Mouse (Mus musculus) C2C12 (cell line): ENCODE data around the gene Nudt3. TPM values are rescaled to one million over a fixed set of nuclear protein-coding genes. Genes with fewer than 3 reads are reported as not detected.
A peak's percentile ranks its signal among the peaks of the same experiment; 100 is the strongest.

Experiments used
- H3K27me3 ChIP-seq: one replicate; pipeline ENCODE4 v1.6.1; 2011; ENCODE audit not compliant: control insufficient read depth, insufficient read depth, insufficient read length
- H3K36me3 ChIP-seq: one replicate; pipeline ENCODE4 v1.6.1; 2011; ENCODE audit not compliant: control insufficient read depth, insufficient read depth
- H3K4me3 ChIP-seq: one replicate; pipeline ENCODE4 v1.5.1; 2011; ENCODE audit warnings: mild to moderate bottlenecking, control low read depth; ENCODE audit not compliant: poor library complexity, insufficient read depth, severe bottlenecking
- H3K79me2 ChIP-seq: one replicate; pipeline ENCODE4 v1.6.1; 2011; ENCODE audit not compliant: control insufficient read depth, insufficient read depth
- H3K79me3 ChIP-seq: one replicate; pipeline ENCODE4 v1.6.1; 2011; ENCODE audit warnings: low read depth, control low read depth
- H3ac ChIP-seq: one replicate; pipeline ENCODE3; 2011; ENCODE audit warnings: low read depth; ENCODE audit not compliant: control insufficient read depth, insufficient read length
- CEBPB ChIP-seq: IDR thresholded peaks from one replicate; pipeline ENCODE4 v1.6.1; 2011; ENCODE audit warnings: low read depth, mild to moderate bottlenecking, control low read depth, moderate library complexity
- CTCF ChIP-seq: IDR thresholded peaks from one replicate; pipeline ENCODE4 v1.5.1; 2011; ENCODE audit not compliant: control insufficient read depth, insufficient read depth, insufficient read length
- FOSL1 ChIP-seq: IDR thresholded peaks from one replicate; pipeline ENCODE4 v1.8.0; 2011; ENCODE audit warnings: mild to moderate bottlenecking, low read length; ENCODE audit not compliant: poor library complexity, insufficient read depth, severe bottlenecking
- MAX ChIP-seq: IDR thresholded peaks from one replicate; pipeline ENCODE4 v1.6.1; 2011; ENCODE audit warnings: mild to moderate bottlenecking, control low read depth
- MYOD1 ChIP-seq: IDR thresholded peaks from one replicate; pipeline ENCODE4 v1.6.1; 2011; ENCODE audit warnings: low read depth; ENCODE audit not compliant: control insufficient read depth, insufficient read length
- MYOG ChIP-seq: IDR thresholded peaks from one replicate; pipeline ENCODE4 v1.6.1; 2011; ENCODE audit not compliant: control insufficient read depth, insufficient read length; ENCODE audit errors: extremely low read depth
- USF1 ChIP-seq: IDR thresholded peaks from one replicate; pipeline ENCODE4 v1.6.1; 2011; ENCODE audit warnings: low read depth, mild to moderate bottlenecking, control low read depth, moderate library complexity
- polyA plus RNA-seq: library from polyadenylated mRNA; unstranded; fragments of >200 nt; fragmentation: generic; extraction: Trizol; gene quantifications from one replicate; pipeline ENCODE4 v1.2.1, GENCODE M21; 2012; ENCODE audit warnings: missing spikeins

The Nudt3 gene
- polyA plus RNA-seq, 1 experiment = 123 TPM

GRCm38 (mm10) chr17:27549234-27549633, 74.1 kb downstream of the Nudt3 start:
- Histone ChIP-seq H3K4me3 (no peak overlapping the region), H3K27me3 (no peaks in the 10 kb centered on the region), H3ac (no peak overlapping the region), H3K79me2 (peaks cover 7% of the 10 kb centered on the region), H3K36me3 (no peaks in the 10 kb centered on the region), H3K79me3 (no peaks in the 10 kb centered on the region)
- TF ChIP-seq MYOD1 = no peak
- TF ChIP-seq MYOG = no peak
- TF ChIP-seq CEBPB = no peak
- no peak for TF ChIP-seq FOSL1
- TF ChIP-seq USF1 = no peak

DNA sequence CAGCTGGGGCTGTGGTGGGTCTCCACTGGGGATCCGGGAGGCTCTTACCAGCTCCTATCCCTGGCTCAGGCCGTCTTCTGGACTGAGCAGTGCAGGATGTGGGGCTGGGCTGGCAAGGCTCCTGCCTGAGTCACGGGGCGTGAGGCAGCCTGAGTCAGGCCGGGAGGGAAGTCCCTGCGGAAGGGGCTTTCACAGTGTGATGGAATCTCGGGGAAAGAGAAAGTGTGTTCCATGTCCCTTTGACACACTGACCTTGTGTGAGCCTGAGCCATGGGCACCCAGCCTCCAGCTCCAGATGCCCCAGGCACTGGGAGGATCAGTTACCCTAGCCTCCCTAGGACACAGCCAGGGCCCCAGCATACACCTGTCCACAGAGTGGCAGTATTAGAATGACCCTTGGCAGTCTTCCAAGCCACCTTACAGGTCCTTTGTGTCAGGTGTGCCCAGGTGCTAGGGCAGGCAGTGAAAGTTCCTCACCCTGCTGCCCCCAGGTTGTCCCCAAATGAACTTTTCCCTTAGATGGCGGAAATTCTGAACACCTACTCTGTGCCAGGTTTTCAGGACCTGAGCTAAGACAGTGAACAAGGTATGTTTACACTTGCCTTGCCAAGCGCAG, 75.9 kb downstream of the Nudt3 start:
- no peaks in the 10 kb centered on the region for H3K79me3 ChIP-seq
- no peak overlapping the region for H3K4me3 ChIP-seq
- TF ChIP-seq MYOD1 (peak; percentile 22), USF1 (peak; percentile 26), MAX (peak; percentile 62), FOSL1 (peak; percentile 83), CTCF (no peak)

DNA sequence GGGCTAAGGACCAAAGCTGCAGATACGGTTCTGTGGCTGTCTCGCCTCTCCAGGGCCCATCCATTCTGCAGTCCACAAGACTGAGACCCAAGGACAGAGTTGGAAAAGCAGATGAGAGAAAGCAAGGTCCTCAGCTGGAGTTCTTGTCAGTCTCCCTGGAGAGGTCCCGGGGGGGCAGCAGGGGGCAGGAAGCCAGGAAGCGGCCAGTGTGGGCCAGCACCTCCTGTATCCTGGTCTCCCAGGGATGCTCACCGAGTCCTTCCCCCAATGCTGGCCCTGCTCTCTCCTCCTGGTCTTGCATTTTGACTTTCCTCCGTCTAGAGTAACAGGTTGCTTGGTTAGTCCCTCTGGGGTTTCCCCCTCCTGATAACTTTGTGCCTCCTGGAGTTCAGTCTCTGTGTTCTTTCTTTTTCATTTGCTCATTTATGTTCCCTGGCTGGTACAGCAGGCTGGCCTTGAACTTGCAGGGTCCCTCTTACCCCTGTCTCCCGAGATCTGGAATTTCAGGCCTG, 76.7 kb downstream of the Nudt3 start:
- Histone ChIP-seq H3K79me3 (no peaks in the 10 kb centered on the region), H3K79me2 (peaks cover 7% of the 10 kb centered on the region), H3K36me3 (no peaks in the 10 kb centered on the region), H3K4me3 (no peak overlapping the region), H3K27me3 (no peaks in the 10 kb centered on the region), H3ac (peak overlapping the region; percentile 19)
- TF ChIP-seq MYOD1 (no peak), FOSL1 (no peak), MYOG (no peak), CTCF (no peak)

More for the DNA sequence above, 75.9 kb downstream of the Nudt3 start:
- H3ac ChIP-seq = no peak overlapping the region
- no peaks in the 10 kb centered on the region for H3K36me3 ChIP-seq
- peaks cover 7% of the 10 kb centered on the region for H3K79me2 ChIP-seq
- H3K27me3 ChIP-seq = no peaks in the 10 kb centered on the region

DNA sequence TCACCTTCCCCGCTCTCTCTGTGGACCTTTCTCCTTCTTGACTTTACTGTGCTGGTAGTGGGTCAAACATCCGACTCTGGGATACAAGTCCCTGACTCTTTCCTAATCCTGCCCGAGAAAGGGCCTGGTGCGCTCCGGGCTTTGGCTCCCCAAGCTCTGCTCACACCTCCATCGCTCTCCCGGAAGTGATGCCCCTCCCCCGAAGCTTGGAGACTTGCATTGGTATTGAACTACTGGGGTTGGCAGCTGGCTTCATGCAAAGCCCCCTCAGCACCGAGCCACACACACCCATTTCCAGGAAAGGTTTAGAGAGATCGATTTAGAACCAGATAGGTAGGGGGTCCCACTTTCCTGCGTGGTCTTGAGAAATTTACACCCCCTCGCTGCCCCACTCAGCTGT, 77.3 kb downstream of the Nudt3 start:
- Histone ChIP-seq H3K36me3 (no peaks in the 10 kb centered on the region), H3K79me2 (peaks cover 7% of the 10 kb centered on the region), H3K27me3 (no peaks in the 10 kb centered on the region), H3ac (no peak overlapping the region), H3K4me3 (no peak overlapping the region), H3K79me3 (no peaks in the 10 kb centered on the region)
- no peak for TF ChIP-seq MAX
- no peak for TF ChIP-seq USF1
- TF ChIP-seq MYOG = no peak
- no peak for TF ChIP-seq FOSL1
- no peak for TF ChIP-seq MYOD1
- no peak for TF ChIP-seq CEBPB
- no peak for TF ChIP-seq CTCF

- Histone ChIP-seq H3K79me3 (no peaks in the 10 kb centered on the region), H3K36me3 (no peaks in the 10 kb centered on the region), H3K79me2 (peaks cover 7% of the 10 kb centered on the region), H3K27me3 (no peaks in the 10 kb centered on the region), H3K4me3 (no peak overlapping the region), H3ac (no peak overlapping the region)
- no peak for TF ChIP-seq MAX
- TF ChIP-seq USF1 = no peak
- TF ChIP-seq FOSL1 = no peak
- TF ChIP-seq CEBPB = no peak
- TF ChIP-seq CTCF = no peak
- no peak for TF ChIP-seq MYOG
- TF ChIP-seq MYOD1 = no peak
Measured at GRCm38 (mm10) chr17:27544551-27544950, 78.7 kb downstream of the Nudt3 start.

GRCm38 (mm10) chr17:27541984-27542383, 81.3 kb downstream of the Nudt3 start:
- H3K27me3 ChIP-seq = no peaks in the 10 kb centered on the region
- no peaks in the 10 kb centered on the region for H3K36me3 ChIP-seq
- peaks cover 7% of the 10 kb centered on the region for H3K79me2 ChIP-seq
- no peak for TF ChIP-seq MYOD1
- no peak for TF ChIP-seq CEBPB
- no peak for TF ChIP-seq FOSL1
- no peak for TF ChIP-seq MAX
- no peak for TF ChIP-seq MYOG
- no peak for TF ChIP-seq USF1
- TF ChIP-seq CTCF = no peak
- no peak overlapping the region for H3K4me3 ChIP-seq
- H3K79me3 ChIP-seq = no peaks in the 10 kb centered on the region
- no peak overlapping the region for H3ac ChIP-seq
